Mouse (Mus musculus): ENCODE measurements around the gene Rtn4r.

Gene Rtn4r

DNA sequence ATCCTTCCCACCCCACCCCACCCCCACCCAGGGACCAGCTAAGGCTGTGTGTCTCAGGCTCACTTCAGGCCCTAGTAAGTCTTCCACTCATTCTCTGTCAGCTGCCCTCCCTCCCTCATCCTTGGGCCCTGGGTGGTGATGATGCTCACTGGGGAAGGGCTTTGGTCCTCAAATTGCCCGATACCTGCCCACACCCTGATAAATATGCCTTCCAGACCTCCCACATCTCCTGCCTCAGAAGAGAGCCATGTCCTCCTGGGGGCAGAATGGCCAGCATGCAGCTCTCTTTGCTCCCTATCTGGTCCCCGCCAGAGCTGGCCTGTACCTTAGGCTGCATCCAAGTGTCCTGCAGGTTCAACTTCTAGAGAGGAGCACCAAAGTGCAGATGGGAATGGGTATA lies 2.3 kb upstream of the Rtn4r start:
- no peak for DNase-seq

DNA sequence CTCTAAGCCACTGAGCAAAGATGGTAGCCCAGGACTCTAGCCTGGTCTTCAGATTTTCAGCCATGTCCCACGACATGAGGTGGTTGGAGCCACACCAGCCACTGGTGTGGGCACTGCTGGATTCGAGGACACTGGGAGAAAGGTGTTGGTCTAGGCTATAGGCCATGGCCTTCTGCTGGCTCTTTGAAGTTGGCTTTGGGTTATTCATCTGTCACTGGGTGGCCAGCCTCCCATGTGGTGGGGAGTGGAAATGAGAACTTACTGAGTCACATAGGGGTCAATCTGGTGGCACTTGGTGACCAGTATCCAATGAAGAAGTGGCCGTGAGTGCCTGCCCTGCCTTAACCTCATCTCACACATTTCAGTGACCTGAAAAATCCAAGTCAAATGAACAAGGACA lies 1.2 kb upstream of the Rtn4r start:
- no peak for DNase-seq

DNA sequence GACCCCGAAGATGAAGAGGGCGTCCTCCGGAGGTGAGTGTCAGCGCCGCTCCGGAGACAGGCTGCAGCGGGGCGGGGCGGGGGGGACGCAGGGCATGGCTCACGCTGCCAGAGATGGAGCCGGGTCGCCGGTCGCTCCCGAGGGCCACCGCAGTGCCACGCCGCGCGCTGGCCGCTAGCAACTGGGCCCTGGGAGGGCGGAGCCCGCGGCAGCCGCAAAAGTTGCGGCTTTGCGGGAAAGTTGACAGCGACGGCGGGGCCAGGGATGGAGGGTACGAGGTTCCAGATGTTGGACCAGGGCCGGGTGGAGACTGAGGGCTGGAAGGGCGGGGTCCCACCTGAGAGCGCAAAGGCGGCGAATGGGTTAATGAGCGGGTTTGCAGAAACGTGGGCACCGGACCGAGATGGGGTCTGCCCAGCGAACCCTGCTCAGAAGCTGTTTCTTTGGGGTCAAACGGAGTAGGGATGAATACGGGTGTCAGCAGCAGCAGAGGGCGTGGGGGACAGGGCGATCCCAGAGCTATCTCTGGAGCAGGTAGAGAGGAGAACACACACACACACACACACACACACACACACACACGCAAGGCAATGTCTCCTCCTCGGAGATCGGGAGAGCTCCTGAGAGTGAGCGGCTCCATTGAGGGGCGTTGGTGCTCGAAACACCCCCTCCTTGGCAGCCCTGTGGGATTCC lies 575 bp downstream of the Rtn4r start:
- no peak for DNase-seq

DNA sequence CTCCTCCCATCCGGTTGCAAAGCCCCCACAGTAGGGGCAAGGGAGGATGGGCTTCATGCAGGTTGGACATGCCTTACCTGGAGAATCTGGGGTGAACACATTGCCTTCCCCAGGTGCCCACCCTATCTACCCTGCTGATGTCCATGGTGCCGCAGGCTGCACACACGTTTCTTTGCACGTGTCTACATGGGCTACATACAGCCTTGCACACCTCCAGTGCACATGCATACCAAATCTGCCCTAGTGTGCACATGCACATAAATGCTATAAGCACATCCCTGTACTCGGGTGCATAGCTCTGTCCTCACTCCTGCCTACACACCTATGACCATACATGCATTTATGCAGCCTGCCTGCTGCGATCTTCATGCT lies 1.1 kb downstream of the Rtn4r start:
- DNase-seq, result no peak

DNA sequence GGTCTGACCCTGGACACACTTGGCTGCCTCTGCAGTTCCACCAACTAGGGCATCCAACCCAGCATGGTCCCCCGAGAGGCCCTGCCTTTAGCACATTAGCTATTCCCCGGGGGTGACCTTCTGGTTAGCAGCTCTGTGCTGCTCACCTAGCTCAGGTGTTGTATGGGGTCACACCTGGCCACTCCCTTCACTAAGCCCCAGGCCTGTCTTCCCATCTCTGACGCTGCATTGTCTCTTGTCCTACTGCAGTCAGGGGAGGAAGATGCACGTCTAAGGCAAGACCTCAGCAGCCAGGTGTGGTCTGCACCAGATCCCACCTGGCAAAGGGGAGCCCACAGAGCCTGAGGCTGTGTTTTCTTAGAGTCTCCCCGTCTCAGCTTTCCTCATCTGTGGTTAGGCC lies 2.0 kb downstream of the Rtn4r start:
- DNase-seq, result no peak

DNA sequence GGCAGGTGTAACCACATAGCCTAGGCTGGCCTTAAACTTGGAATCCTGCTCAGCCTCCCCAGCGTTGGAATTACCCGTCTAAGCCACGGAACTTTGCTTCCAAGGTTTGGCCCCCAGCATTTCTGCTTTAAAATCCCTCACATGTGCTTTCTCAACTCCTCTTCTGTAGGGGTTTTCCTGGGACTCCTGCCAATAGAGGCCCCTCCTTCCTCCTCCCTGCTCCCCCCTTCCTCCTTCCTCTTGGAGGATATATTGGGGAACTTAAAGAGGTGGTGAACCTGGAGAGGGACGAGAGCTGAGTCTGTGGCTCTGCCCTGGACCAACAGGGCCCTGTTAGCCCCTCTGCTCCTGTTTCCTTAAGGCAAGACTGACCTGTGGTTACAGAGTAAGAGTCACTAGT lies 2.8 kb downstream of the Rtn4r start:
- no peak for DNase-seq

DNA sequence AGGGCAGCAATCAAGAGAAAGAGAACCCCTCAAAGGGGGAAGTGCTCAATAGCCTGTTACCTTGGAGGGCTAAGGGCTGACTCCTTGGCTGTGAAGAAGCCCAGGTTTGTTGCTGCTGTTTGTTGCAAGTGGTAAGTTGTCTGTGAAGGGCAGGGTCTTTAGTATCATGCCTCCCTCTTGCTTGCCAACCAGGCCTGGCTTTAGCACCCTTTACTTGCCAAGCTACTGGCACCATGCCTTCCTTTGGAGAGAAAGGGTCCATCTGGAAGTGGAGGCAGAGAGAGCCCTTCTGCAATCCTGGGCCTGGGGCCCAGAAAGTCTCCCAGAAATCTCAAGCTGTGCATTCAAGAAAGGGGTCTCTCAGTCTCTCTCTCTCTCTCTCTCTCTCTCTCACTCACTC lies 3.3 kb downstream of the Rtn4r start:
- DNase-seq, result no peak

DNA sequence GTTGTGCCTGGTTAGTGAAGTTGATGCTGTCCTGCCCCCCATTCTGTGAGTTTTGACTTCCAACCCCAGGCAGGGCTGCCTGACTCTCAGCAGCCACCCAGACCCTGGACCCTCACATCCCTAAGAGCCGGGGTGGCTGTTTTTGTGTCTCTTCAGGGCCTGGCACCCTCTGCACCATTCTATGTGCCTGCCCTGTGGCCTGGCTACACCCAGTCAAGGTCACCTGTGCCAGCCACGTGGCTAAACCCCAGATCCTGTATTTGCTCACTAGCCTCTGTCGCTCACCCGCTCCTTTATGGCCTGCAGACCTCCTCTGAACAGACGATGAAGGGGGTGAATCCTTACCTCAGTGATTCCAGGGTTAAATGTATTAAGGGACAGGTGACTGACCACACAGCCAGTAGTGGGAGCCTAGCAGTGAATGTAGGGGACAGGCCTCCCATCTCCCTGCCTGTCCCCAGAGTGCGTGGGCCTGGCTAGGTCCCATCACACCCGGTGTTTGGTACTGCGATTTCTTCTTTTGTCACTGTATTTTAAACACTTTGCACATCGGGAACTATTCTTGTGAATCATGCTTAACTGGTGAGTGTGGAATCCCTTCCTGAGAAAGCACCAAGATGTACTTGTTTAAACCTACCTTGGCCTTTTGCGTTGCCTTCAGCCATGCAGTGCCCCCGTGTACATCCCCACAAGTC lies 4.0 kb downstream of the Rtn4r start:
- DNase-seq, result no peak

DNA sequence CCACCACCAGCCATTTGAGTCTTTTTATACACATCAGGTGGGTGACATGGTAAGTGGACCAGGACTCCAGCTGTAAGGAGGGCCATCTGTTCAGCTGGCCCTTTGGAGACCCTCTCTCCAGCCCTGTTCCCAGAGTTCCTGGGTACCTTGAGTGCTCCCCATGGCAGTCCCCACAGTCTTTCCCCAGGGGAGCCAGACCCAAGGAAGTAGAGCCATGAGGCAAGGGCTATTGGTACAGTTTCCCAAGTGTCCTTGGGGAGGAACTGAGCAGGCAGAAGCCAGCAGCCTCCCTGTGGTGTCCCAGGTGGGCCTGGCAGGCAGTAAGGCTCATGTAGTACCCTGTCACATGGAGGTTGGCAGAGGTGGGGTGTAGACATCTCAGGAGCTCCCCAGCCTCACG lies 4.6 kb downstream of the Rtn4r start:
- no peak for DNase-seq

DNA sequence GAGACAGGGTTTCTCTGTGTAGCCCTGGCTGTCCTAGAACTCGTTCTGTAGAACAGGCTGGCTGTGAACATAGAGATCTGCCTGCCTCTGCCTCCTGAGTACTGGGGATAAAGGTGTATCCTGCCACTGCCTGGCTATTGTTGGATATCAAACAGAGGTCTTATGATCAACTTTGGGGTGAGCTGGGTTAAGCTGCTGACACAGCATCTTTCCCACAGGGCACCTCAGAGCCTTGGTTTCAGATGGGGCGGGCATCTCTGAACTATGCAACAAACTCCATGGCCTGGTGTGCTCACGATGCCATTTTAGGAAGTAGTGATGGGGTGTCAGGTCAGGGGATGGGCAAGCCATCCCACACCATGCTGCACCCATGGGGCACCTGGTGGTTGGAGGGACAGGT lies 5.1 kb downstream of the Rtn4r start:
- no peak for DNase-seq

DNA sequence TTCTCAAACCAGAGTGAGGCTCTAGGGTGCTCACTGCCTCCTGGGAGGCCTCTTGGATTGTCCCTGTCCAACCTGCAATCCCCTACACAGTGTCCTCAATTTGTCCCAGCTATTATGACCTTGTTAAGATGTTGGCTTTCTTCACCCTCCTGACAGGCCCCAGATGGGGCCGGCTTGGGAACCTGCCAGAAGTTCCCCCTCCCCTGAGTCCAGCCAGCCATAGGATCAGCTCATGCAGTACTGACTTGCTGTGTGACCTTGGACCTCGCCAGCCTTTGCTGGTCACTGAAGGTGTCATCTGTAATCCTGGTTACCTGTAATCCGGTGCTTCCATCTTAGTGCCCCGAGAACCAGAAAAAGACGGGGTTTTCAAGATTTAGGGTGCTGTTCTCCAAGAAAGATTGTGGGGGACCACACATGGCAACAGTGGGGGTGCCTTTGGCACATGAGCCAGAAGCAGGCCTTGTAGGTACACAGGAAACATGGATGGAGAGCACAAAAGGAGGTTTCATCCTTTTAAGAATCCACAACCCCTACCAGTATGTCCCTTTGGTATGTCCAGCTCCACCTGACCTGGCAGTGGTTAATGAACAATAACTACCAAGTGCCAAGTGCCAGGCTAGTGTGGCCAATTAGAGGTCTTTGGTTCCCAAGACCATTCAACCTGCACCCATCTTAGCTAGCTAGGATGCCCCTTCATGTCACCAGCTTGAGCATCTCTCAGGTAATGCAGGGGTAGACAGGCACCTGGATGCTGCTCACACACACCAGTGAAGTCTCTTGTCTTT lies 5.9 kb downstream of the Rtn4r start:
- no peak for DNase-seq

DNA sequence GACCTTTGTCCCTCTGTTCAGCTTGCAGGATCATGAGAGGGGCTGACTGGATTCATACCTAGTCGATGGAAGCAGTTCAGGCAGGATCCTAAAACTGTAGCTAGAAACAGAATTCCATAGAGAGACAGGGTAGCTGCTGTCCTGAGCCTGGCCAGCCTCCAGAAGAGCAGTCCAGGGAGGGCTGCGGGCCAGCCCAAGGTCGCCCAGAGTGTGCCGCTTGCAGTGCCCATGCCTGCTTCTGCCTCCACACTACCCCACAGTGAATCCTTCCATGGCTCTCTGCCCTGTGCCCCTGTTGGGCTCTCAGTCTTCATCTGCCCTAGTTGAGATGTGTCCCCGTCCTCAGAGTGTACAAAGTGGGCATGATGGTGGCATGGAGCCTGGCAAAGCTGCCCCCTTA lies 7.8 kb downstream of the Rtn4r start:
- DNase-seq, result no peak

DNA sequence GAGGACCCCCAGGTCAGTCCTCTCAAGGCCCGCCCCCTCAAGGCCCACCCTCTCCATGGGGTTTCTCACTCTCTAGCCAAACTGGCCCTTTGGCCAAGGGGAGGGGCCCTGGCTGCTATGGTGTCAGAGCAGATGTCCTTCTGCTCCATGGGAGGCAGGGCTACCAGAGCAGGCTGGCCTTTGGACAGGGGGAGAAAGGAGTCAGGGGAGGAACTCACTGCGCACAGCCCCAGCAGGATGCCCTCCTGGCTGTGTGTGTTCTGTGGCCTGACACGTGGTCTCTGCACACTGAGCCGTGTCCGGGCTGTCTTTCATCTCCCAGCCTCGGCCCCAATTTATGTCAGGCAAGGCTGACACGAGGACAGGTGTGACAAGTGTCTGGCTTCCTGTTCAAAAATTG lies 8.6 kb downstream of the Rtn4r start:
- no peak for DNase-seq

DNA sequence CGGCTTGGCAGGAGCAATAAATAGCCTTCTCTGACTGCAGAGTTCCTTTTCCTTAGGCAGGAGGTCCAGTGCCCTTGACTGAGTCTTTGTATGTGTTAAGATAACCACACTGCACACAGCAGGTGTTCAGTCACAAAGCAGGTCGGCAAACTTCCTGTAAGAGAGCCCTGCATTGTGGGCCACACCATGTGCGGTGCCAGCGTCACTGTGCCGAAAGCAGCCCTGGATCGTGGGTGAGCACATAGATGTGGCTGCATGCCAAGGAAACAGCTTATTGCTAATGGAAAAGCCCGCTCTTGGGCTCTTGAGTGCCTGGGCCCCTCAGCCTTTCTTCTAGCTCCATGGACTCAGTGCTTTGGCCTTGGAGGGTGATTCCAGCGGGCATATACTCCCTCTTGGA lies 16.8 kb downstream of the Rtn4r start:
- peak in 1 of 2 experiments; percentile 42 for DNase-seq

DNA sequence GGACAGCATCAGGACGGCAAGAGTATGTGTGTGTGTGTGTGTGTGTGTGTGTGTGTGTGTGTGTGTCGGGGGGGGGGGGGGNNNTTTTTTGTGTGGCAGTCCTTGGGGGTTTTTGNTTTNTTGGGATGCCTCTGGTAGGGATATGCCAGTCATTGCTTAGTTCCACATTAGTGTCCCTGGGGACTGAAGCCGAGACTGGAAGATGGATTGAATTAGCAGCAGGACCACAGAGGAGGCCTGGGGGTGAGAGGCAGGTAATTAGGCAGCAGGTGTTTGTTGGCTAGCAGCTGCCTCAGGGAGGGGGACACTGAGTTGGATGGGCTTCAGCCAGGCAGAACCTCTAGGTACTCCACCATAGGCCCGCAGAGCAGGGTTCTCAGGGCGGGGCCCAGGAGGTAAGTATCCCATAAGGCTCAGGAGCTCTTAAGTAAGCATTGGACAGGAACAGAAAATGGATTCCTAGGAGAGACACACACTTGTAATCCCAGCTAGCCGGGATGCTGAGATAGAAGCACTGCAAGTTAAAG lies 18.0 kb downstream of the Rtn4r start:
- no peak for DNase-seq

DNA sequence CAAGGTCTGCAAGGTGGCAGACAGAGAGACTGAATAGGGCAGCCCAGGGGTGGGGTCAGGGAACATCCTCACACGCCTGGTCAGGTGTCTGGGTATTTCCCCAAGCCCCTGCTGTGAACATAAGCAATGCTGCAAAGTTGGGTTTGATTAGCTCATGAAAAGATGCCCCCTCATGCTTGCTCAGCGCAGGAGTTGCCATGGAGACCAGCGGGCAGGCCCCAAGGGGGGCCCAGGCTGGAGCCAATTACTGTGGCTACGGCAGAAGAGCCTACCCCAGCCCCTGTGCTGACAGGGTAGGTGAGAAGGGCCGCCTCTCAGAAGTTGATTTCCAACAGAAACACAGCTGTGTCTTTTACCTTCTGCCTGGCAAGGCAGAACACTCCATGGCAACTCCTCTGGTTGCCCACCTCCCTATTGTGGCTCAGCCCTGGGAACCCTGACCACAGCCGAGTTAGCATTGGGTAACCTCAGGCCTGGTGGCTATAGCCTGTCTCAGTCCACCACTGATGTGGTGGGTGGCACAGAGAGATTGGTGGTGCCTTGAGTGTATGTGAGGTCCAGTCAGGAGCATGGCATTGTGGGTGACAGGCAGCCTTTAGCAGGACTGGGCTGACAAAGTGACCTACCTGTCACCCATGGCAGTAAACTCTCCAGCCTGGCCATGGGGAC lies 20.9 kb downstream of the Rtn4r start:
- no peak for DNase-seq

DNA sequence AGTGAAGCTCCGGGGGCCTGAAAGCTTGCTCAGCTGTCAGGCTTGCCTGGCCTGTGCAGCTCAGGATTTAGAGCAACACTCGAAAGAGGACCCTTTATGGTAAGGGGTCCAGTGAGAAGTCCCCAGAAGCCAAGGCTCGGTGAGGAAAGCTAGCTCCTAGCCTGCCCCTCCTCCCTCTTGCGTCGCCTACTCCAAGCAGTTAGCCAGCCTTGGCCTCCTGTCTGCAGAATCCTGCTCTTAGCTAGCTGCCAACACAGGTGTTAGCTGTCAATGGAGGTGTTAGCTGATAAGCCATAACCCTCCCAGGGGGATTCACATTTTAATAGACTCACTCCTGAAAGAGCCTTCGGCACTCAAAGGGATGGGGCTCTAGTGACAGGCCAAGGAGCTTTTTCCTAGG lies 21.8 kb downstream of the Rtn4r start:
- no peak for DNase-seq

DNA sequence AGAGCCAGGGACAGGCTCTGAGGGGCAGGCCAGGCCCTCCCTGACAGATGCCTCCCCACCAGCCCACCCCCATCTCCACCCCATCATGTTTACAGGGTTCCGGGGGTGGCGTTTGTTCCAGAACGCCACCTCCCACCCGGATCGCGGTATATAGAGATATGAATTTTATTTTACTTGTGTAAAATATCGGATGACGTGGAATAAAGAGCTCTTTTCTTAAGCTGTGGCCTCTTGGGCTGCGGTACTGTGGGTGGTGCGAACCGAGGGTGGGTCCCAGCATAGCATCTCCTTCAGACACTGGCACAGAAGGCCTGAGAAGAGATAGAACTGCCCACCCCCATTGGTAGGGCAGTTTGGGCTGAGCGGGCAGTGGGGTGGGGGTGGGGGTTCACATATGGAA lies 24.7 kb downstream of the Rtn4r start:
- no peak for DNase-seq

DNA sequence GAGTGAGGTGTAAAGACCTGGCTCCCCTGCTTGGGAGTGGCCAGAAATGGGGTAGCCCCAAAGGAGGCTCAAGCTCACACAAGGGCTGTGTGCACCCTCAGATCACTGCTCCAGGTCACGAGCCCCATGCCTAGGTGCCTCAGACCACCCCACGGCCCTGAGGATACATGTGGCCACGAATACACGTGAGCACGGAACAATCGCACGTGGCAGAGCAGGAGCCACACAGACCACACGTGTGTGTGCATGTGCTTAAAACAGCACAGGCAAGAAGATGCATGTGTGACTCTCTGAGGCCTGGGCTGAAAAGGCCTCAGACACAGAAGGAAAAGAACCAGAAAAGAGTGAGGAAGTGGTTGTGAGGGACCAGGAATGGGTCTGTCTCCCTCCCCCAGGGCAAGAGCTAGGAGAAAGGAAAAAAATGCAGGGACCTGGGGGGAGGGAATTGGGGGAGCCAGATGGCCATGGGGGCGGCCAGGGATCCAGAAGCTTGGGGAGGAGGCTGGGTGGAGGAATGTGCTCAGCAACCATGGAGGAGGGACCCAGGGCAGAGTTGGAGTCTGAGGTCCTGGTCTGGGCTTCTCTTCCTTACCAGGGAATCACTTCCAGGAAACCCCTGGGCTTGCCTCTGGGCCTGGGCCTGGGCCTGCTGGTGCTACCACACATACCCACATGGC lies 25.5 kb downstream of the Rtn4r start:
- DNase-seq, result no peak

DNA sequence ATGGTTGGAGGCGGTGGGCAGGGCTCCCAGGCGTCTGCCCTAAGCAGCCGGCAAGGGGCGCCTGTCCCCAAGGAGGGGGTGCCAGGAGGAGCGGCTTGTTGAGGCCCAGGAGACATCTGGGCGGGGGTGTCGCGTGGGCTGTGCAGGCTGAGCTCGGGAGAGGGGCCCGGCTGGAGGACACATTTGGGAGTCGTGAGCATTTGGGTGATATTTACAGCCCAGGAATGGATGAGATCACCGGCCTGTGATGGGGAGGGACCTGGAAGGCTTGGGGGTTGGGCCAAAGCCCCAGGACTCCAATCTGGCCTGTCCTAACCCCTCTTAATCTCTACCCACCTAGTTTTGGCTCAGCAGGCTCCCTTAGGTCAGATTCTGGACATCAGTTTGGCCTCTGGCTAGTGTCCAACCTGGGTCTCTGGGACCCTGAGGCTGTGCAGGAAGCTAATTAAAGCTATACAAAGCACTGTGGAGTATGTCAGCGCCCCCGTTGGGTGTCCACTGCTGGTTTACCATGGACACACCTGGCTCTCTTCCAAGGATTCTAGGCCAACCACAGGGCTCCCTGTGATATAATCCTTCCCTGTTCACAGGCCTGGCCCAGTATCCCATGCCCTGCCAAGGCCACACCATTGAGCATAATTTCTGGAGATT lies 27.2 kb downstream of the Rtn4r start:
- DNase-seq, result no peak

DNA sequence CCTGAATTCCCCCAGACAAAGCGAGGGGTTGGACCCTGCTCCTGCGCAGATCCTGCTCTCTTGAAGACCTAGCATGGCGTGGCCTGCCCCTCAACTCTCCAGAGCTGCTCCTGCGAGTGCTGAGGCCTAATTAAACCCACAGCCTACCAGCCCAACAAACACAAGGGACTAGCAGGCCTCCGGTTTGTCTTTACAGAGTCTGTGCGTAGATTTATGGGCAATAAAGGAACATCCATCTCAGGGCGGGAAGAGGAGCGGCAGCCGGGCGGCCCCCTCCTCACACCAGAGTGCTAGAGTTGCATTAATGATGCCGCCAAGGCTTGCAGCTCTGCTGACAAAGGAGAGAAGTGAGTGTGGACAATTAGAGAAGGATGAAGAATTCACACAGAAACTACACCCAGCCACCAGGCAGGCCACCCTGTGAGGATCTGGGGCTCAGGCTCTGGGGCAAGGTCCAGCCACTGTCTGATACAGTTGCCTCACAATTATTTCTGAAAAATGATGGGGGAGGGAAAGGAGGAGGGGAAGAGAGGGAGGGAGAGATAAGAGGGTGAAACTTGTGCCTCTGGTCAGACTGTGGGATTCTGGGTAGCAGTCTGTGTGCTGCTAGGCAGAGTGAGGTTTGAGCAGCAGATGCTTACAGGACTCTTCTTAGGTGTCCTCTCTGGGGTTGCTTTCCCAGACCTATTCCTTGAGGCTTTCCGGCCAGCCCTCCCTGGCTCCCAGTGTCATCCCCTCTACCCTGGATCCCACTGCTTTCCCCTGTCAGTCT lies 29.3 kb downstream of the Rtn4r start:
- no peak for DNase-seq

All from lung, adult 18-20 months (tissue).